Mouse (Mus musculus): ENCODE measurements around the gene Mrpl14. TPM values are rescaled to one million over a fixed set of nuclear protein-coding genes. Genes with fewer than 3 reads are reported as not detected.

Gene Mrpl14
- total RNA-seq, 2 experiments from 2014 or later: 103 to 107 TPM

- intact Hi-C loops (cut with DNase I): no loop called here
- no peak for DNase-seq
Observed at GRCm38 (mm10) chr17:45710407-45710806, 24.3 kb downstream of the Mrpl14 start.

GRCm38 (mm10) chr17:45711525-45711924 lies 25.4 kb downstream of the Mrpl14 start:
- DNase-seq: no peak
- intact Hi-C loops (cut with DNase I): no loop called here

GRCm38 (mm10) chr17:45718323-45718722 lies 32.2 kb downstream of the Mrpl14 start:
- DNase-seq: peak; percentile 59 to 64

GRCm38 (mm10) chr17:45723732-45724573 lies 37.8 kb downstream of the Mrpl14 start:
- intact Hi-C loops (cut with DNase I): no loop called here
- DNase-seq: peak; percentile 66 to 72

More at GRCm38 (mm10) chr17:45718323-45718722, 32.2 kb downstream of the Mrpl14 start:
- intact Hi-C loops (cut with DNase I): loop anchor here (1.0 to 5.0 kb wide), 3 partner anchors 40 to 136 kb away; no protein-coding TSS in a partner anchor

- intact Hi-C loops (cut with DNase I): no loop called here
Observed at GRCm38 (mm10) chr17:45724574-45724921, 38.4 kb downstream of the Mrpl14 start.

GRCm38 (mm10) chr17:45726249-45726648 lies 40.1 kb downstream of the Mrpl14 start:
- intact Hi-C loops (cut with DNase I): no loop called here

More at GRCm38 (mm10) chr17:45724574-45724921, 38.4 kb downstream of the Mrpl14 start:
- DNase-seq: no peak

GRCm38 (mm10) chr17:45727481-45727880 lies 41.4 kb downstream of the Mrpl14 start:
- DNase-seq: no peak
- intact Hi-C loops (cut with DNase I): no loop called here

More at GRCm38 (mm10) chr17:45726249-45726648, 40.1 kb downstream of the Mrpl14 start:
- DNase-seq: no peak

GRCm38 (mm10) chr17:45727983-45728723 lies 42.0 kb downstream of the Mrpl14 start:
- intact Hi-C loops (cut with DNase I): no loop called here

GRCm38 (mm10) chr17:45729387-45729786 lies 43.3 kb downstream of the Mrpl14 start:
- no peak for DNase-seq
- intact Hi-C loops (cut with DNase I): no loop called here

More at GRCm38 (mm10) chr17:45727983-45728723, 42.0 kb downstream of the Mrpl14 start:
- DNase-seq: peak in 1 of 2 experiments; percentile 35

GRCm38 (mm10) chr17:45730696-45731095 lies 44.6 kb downstream of the Mrpl14 start:
- intact Hi-C loops (cut with DNase I): loop anchor here (1.0 to 5.0 kb wide), 2 partner anchors 303 to 402 kb away; no protein-coding TSS in a partner anchor
- DNase-seq: no peak

- peak; percentile 79 to 83 for DNase-seq
- intact Hi-C loops (cut with DNase I): loop anchor here (5.0 kb wide), 1 partner anchor 401 kb away; no protein-coding TSS in a partner anchor
Observed at GRCm38 (mm10) chr17:45731172-45731864, 45.2 kb downstream of the Mrpl14 start.

GRCm38 (mm10) chr17:45733038-45733734 lies 47.1 kb downstream of the Mrpl14 start:
- no peak for DNase-seq
- intact Hi-C loops (cut with DNase I): loop anchor here (2.0 to 5.0 kb wide), 2 partner anchors 399 to 432 kb away; no protein-coding TSS in a partner anchor

- intact Hi-C loops (cut with DNase I): loop anchor here (2.0 to 5.0 kb wide), 2 partner anchors 398 to 431 kb away; no protein-coding TSS in a partner anchor
- peak in 1 of 2 experiments; percentile 27 for DNase-seq
Observed at GRCm38 (mm10) chr17:45733735-45734301, 47.7 kb downstream of the Mrpl14 start, which contains the start of gene 1600014C23Rik. 1600014C23Rik (minus strand) TSS chr17:45733844.

- intact Hi-C loops (cut with DNase I): loop anchor here (5.0 kb wide), 1 partner anchor 398 kb away; no protein-coding TSS in a partner anchor
- DNase-seq: no peak
Observed at GRCm38 (mm10) chr17:45734333-45734732, 48.2 kb downstream of the Mrpl14 start.

- intact Hi-C loops (cut with DNase I): loop anchor here (1.0 to 5.0 kb wide), 2 partner anchors 297 to 397 kb away; partner anchors contain the start of gene Vegfa
- no peak for DNase-seq
Observed at GRCm38 (mm10) chr17:45734881-45735280, 48.8 kb downstream of the Mrpl14 start.

- intact Hi-C loops (cut with DNase I): loop anchor here (1.0 kb wide), 1 partner anchor 297 kb away; the partner anchor contains the start of gene Vegfa
- DNase-seq: peak; percentile 75 to 78
Observed at GRCm38 (mm10) chr17:45735382-45736310, 49.5 kb downstream of the Mrpl14 start.

GRCm38 (mm10) chr17:45736311-45737077 lies 50.4 kb downstream of the Mrpl14 start:
- DNase-seq: peak in 1 of 2 experiments; percentile 77
- intact Hi-C loops (cut with DNase I): no loop called here

Measured in gastrocnemius, postnatal 36 days (tissue).